Mouse (Mus musculus): ENCODE measurements around the gene Reep6. TPM values are rescaled to one million over a fixed set of nuclear protein-coding genes. Genes with fewer than 3 reads are reported as not detected.

Reep6 gene
- total RNA-seq (2021), result 1 to 10 TPM; 1.3 to 1.5 TPM
- long read RNA-seq, experiment 1, partial matches to known transcripts, result 0 of 1 reads
- long read RNA-seq, experiment 1, other reads (novel, unspliced or antisense), result 0 of 1 reads
- long read RNA-seq, experiment 2, partial matches to known transcripts, result 0 of 4 reads
- long read RNA-seq, experiment 2, other reads (novel, unspliced or antisense), result 0 of 4 reads

DNA sequence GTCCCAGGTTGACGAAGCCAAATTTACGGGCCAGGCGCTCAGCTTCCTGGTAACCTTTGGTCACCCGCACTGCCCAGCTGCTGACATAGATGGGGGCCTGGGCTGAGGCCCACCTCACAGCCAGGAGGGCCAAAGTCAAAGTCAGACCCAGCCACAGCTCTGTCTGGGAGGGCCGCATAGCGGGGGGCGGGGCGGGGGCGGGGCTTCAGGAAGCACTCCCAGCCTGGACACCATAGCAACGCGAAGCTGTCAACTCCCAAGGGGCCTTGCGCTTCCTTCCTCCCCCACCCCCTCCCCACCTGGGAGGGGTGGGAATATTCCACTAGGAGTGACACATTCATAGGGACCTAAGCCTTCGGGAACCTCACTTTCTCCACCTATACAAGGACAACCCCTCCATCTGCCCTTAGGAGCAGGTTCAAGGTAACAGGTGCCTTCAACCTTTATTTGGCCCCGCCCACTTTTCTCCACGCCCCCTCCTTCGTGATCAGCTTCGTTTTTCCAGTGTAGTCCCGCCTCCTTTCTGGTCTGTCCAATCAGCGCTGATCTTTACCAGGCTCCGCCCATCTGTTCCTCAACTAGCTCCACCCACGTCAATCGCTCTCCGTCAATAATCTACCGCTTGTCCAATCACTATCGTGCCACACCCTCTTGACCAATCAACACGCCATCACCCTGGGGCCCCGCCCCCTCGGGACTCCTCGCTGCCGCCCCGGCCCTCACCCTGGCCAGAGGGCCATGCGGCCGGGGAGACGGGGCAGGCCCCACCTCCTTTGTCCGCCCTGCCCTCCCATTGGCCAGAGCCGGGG is at the start of gene Reep6, which contains the start of gene Pcsk4:
Gene Reep6 (plus strand): TSS at position 681 of the 809 bp plus-strand sequence.
Gene Pcsk4 (minus strand): TSS at position 226 of the 809 bp plus-strand sequence.
- peak; percentile 90 to 94 for DNase-seq
- intact Hi-C loops (cut with DNase I), result loop anchor here (1.0 kb wide), 1 partner anchor 38 kb away; no protein-coding TSS in a partner anchor

DNA sequence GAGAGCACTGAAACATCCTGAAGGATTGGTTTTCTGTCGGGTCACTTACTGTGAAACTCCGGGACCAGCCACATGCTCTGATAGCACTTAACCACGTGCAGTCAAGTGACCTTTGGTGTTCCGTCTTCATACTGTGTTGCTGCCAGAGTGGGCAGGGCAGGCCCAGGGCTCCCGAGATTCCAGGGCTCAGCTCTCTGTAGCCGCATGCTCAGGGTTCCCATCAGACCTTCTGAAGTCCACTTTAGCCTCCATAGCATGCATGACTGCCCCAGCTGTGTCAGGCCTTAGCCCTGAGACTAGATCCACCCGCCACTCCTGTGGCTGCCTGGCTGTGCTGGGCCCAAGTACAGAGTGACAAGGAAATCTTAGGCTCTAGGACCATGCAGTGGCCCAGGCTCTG is 48.4 kb upstream of the Reep6 start:
- intact Hi-C loops (cut with DNase I), result no loop called here

DNA sequence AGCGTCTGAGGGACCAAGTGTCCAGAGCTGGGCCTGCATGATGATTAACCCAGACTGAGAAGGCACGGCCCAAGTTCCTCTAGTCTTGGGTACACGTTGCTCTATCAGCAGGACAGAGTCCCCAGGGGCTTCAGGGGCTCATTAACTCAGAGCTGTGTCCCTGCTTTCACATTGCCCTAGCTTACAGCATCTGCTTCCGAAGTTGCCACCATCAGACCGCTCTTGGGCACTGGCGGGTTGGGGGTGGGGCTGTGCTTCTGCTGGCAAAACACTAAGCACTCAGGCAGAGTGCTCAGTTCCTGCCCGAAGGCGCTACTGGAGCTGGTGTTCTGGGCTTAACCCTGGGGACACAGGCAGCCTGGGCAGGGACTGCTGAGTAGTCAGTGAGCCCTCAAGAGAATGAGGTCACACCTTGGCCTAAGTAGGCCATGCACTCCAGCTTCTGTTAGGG is 47.8 kb upstream of the Reep6 start:
- DNase-seq, result no peak
- intact Hi-C loops (cut with DNase I), result no loop called here

More for the DNA sequence above, 48.4 kb upstream of the Reep6 start:
- no peak for DNase-seq

DNA sequence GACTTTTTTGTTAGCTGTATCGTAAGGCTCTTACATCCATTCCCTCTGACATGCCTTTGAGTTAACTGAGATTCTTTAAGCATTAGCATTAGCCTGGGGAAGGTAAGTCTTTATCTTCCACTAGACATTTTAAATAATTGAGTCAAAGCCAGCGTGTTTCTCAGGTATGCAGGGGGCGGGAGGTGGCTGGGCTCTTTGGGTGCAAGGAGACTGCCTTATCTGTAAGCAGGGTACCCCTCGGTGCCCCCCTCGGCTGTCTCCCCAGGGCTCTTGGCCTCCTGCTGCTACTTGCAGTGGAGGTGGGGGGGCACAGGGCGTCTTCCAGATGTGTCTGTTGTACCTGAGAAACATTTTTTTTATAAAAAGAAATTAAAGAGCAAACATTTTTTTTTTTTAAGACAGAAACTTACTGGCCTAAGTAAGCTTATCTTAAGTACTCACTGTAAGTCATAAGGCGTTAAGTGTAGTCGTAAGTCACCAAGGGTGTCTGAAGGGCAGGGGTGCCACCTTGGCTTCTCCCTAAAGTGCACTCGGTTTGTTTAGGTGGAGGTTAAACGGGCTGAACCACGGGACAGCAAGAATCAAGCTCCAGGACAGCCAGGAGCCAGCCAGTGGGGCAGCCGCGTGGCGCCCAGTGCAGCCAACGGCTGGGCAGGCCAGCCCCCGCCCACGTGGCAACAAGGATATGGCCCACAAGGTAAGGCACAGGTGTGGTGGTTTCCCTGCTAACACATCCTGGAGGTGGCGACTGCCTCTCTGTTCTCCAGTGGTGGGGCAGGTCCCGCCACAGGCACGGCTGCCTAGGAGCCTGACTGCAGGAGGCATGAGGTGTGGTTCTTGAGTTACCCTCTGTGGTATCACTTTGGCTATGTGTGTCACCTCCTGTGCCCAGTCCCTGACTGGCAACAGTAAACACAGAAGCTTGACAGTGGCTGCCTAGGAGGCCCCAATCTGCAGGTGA is 47.0 kb upstream of the Reep6 start:
- no peak for DNase-seq
- intact Hi-C loops (cut with DNase I), result no loop called here

DNA sequence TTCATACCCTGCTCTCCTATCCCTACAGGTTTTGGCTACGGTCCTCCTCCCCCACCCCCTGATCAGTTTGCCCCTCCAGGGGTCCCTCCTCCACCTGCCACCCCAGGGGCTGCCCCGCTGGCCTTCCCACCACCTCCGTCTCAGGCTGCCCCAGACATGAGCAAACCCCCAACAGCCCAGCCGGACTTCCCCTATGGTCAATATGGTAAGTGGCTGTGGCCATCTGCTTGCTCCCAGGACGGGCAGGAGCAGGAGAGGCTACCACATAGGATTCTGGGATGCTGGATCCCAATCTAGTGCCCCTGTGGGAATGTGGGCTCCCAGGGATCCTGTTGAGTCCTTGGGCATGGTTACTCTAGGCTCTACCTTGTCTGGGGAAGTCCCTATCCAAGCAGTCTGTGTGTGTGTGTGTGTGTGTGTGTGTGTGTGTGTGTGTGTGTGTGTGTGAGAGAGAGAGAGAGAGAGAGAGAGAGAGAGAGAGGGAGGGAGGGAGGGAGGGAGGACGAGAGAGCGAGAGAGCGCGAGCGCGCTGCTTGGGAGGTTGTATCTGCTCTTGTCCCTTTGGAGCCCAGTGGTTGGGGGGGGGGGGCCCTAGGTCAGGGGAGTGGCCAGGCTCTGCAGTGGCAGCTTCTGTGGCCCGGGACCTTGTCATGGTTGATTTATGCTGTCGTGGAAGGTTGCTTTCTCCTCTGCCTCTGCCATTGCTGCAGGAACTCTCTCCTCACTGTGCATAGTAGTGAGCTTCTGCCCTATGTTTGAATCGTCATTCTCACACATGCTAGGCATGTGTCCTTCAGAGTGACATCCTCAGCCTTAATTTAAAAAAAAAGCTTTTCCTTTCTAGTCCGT is 44.3 kb upstream of the Reep6 start:
- intact Hi-C loops (cut with DNase I), result no loop called here
- DNase-seq, result no peak

DNA sequence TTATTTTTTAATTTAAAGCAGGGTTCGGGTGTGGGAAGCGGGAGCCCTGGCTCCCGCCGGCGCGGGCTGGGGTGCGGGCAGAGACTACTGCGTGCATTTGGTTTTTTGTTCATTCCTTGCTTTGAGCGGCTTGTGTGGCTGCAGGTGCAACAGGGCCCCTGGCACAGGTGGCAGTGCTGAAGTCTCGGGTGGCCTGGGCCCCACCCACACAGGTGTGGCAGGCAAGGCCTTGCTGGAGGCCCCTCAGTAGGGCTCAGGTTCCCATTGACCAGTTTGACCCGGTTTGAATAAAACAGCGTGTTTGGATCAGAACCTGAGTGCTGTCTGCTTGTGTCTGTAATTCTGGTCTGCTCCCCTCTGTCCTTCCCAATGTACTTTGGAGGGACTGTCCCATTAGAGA is 41.7 kb upstream of the Reep6 start:
- DNase-seq, result no peak
- intact Hi-C loops (cut with DNase I), result no loop called here

DNA sequence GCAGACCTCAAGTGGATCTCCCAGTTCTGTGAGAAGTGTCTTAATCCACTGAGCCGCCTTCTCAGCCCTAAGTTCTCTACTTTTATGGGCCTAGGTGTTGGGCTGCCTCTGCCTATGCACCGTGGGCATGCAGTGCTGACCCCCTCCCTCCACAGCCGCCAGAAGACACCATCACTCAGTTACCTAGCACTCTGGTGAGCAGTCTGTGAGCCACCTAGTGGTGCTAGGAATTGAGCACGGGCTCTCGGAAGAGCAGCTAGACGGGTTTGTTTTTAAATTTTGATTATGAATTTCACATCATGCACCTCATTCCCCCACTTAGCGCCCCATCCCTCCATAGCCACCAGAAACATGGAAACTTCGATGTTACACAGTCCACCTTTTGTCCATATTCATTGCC is 41.1 kb upstream of the Reep6 start:
- intact Hi-C loops (cut with DNase I), result no loop called here
- no peak for DNase-seq

DNA sequence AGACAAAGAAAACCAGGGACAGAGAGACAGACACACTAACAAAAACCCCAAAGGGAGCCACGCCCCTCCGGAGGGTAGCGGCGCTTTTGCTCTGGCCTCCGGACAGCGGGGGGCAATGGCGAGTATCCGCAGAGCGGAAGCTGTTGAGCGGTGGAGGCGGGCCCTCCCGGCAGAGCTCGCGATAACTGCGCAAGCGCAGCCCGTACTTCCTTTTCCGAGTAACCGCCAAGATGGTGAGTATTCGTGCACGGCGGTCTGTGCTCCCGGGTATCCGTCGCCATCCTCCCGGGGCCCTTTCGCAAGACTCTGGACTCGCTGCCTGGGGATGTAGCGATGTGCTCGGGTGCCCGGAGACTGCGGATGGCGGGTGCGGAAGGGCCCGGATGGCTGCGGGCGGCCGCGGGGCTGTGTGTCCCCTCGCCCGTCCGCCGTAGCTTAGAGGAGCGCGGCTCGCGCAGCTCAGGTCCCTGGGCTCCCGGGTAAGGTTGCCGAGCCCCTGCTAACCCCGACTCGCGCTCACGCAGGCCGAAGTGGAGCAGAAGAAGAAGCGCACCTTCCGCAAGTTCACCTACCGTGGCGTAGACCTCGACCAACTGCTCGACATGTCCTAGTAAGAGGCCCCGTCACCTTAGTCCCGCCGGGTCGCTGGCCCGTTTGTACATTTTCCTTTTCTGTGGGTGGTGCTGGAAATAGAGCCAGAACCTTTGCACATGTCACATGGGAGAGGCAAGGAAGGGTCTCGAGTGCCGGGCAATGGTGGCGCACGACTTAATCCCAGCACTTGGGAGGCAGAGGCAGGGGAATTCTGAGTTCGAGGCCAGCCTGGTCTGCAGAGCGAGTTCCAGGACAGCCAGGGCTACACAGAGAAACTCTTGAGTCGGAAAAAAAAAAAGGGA is 37.3 kb upstream of the Reep6 start, which contains the start of gene Rps15:
Gene Rps15 (plus strand): TSS at position 203 of the 896 bp plus-strand sequence.
- DNase-seq, result peak; percentile 89 to 92
- intact Hi-C loops (cut with DNase I), result no loop called here

DNA sequence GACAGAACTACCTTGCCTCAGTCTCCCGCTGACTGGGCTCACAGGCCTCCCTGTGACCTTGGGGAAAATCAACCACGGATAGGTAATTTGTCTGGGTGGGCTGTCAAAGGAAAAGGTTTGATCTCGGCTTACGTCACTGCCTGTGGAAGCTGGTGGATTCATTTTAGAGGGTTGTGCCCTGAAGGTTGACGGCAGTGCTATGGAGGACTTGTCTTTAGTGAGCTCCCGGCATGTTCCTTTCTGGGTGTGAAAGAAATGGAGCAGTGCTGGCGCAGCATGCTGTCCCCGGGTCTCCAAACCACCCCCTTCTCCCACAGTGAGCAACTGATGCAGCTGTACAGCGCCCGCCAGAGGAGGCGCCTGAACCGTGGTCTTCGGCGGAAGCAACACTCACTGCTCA is 36.4 kb upstream of the Reep6 start:
- intact Hi-C loops (cut with DNase I), result no loop called here
- no peak for DNase-seq

DNA sequence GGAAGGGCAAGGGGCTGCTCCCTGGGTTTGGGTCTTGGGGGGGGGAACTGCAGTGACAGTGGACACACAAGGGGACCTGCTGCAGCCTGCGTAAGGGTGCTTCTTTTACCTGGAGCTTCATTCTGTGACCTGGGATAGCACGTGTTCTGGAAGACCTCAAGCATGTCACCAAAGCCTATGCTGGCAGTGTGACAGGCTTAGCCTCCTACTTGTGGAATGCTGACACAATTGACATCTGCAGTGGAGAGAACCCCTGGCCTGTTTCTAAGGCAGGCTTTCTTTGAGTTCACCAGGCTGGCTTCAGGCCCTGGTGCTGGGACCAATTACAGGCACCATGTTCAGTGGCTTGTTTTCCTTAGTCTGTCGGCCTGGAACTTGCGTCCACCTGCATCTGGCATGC is 35.4 kb upstream of the Reep6 start:
- intact Hi-C loops (cut with DNase I), result no loop called here

DNA sequence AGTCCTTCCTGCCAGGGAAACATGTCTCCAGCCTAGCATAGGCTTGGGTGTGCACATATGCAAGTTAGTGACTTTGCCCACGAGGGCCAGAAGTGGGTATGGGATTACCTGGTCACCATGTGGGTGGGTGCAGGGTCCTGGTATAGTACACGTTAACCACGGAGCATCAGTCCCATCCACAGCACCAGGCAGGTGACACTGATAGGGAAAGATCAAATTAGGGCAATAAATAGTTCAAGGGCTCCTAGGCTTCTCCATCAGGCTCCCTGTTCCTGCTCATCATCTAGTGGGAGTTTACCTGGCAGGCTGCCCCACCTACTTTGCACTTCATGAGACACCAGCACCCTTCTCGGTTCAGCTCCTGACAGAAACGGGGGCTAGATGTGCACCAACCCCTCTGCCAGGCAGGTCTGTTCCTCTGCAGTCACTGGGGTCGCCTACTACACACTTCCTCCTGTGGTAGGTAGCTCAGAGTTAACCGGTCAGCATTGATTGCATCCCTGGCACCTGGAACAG is 34.9 kb upstream of the Reep6 start:
- no peak for DNase-seq
- intact Hi-C loops (cut with DNase I), result loop anchor here (1.0 kb wide), 2 partner anchors 54 to 79 kb away; no protein-coding TSS in a partner anchor

More for the DNA sequence above, 35.4 kb upstream of the Reep6 start:
- no peak for DNase-seq

DNA sequence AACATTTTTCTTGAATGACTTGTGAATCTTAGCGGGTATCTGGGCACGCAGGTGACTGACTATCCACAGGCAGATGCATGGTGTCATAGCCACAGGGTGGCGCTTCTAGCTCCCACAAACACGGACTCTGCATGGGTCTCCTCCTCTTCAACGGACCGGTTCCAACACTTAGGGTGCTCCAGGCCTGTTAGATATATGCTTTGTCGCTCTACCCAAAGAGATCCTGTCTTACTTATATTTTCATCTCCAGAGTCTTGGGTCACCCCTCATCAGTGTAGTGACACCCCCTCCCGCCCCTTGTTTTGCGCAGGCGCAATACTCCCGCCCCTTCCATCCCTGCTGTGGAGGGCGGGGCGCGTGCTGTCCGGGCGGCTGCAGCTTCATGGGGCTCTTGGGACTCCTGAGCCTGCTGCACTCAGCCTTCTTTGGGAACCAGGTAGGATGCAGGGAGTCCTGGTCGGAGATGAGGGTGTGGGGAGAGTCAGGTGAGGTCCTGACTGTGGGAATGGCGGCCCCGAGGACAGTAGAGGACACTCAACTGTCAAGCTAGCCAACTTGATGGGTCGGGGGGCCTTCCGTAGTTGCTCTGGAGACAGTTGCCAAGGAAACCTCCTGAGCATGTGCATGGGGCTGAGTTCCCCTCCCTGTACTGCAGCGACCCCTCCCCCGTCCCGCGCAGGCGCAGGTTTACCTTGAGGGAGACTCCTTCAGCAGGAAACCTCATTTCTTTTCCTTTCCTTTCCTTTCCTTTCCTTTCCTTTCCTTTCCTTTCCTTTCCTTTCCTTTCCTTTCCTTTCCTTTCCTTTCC is 33.9 kb upstream of the Reep6 start, which contains the start of gene Apc2:
Gene Apc2 (plus strand): TSS at position 360 of the 808 bp plus-strand sequence.
- intact Hi-C loops (cut with DNase I), result loop anchor here (1.0 kb wide), 2 partner anchors 53 to 78 kb away; no protein-coding TSS in a partner anchor
- DNase-seq, result peak; percentile 66 to 72

DNA sequence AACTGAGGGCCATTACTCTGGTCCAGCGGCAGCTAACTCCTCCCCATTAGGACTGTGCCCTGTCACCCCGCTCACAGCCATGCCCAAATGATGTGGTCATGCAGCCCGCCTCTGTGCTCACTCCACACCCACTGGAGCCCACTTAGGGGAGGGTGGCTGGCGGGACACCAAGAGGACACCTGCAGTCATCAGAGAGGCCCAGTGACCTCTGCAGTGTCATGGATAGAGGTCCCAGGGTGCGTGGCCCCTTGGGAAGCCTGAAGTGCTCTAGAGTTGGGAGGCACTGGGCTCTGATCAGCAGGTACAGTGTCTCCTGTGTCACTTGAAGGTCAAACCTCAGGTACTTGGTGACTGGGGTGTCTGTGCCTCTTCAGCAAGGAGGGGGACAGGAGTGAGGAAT is 32.9 kb upstream of the Reep6 start:
- intact Hi-C loops (cut with DNase I), result no loop called here
- no peak for DNase-seq

DNA sequence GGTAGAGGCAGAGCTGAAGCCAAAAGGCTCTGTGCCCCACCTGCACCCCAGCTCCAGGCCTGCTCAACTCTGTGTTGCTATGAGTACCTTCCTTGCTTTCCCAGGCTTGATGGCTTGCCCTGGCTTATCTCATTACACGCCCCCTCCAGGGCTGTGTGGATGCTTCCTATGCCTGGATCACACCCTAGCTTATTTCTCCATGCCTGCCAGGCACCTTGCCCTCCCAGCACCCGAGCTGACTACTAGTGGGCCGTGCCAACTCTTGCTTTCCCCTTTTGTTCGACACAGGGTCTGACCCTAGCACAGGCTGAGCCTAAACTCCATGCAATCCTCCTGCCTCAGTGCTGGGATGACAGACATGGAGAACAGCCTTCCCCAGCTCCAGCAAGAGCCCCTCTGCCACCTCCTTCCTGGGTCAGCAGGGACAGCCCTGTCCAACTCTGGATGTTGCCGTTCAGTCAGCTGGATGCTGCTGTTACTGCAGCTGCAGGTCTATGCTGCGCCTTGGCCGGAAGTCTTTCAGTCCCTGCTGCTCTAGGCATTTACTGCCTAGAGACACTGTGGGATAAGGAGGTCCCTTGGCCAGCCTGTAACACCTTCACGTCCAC is 32.1 kb upstream of the Reep6 start:
- DNase-seq, result no peak
- intact Hi-C loops (cut with DNase I), result no loop called here

DNA sequence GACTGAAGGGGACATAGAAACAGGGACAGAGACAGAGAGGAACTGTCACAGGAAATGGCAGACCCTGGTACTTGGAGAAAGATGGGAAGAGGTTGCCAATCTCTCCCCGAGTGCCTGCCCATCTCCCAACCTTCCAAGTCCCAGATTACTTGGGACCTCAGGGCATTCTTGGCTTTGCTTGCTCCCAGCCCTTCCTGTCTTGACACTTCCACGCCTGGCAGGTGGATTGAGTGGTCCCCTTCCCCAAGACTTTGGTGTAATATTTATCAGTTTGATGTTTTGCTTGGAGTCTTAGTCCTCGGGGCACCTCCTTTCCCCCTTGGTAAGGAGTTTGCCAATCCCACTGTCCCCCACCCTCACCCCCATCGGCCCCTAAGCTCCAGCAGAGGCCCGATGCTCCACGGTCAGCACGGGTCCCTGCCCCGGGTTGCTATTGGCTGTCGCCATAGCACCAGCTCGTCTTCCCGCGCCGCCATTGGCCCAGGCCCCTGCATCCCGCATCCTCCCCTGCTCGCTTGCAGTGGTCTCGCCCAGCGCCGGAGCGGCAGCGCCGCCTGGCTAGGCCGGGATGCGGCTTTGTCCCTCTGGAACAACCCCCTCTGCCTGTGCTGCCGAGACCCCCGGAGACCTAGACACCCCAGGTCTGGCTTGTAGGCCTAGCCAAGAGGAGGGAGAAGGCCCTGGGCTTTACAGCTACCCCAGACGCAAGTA is 31.0 kb upstream of the Reep6 start:
- intact Hi-C loops (cut with DNase I), result no loop called here
- no peak for DNase-seq

DNA sequence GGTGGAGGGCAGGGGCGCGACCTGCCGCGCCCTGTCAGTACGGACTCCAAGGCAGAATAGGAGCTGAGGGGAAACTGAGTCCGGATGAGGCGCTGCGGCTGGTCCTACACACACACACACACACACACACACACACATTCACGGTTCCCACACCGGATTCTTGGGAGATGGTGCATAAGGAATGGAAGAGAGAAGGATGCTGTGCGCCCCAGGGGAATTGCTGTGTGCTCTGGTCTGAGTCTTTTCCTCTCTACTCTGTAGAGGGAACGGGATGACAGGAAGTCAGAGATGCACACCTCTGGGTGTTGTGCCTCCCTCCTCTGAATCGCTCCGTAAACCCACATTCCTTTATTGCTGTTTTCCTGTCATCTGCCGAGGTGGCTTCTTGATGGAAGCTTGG is 30.5 kb upstream of the Reep6 start:
- intact Hi-C loops (cut with DNase I), result no loop called here
- DNase-seq, result no peak
